Mouse (Mus musculus): ENCODE measurements around the gene Nav2. TPM values are rescaled to one million over a fixed set of nuclear protein-coding genes. Genes with fewer than 3 reads are reported as not detected.

The Nav2 gene
- polyA plus RNA-seq, 1 experiment from 2014 or later, result 28.1 TPM

DNA sequence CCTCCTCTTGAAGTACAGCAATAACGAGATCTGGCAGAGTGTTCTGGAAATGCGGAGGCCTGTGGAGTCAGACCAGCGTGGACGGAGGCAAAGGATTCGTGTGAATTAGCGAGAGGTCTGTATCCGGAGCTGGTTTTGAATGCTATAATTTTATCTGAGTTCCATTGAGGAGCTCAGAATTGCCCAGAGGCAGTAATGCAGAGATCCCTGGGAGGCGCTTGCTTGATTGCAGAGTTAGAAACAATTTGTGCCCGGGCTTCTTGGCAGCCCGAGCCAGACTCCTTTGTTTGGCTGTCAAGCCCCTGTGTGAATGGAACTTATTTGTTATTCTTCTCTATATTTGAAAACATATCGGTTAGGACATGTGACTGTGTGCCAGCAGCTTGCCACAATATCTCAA is 255.3 kb downstream of the Nav2 start:
- 63% methylated on average over 11 of the region's 11 CpGs for WGBS

DNA sequence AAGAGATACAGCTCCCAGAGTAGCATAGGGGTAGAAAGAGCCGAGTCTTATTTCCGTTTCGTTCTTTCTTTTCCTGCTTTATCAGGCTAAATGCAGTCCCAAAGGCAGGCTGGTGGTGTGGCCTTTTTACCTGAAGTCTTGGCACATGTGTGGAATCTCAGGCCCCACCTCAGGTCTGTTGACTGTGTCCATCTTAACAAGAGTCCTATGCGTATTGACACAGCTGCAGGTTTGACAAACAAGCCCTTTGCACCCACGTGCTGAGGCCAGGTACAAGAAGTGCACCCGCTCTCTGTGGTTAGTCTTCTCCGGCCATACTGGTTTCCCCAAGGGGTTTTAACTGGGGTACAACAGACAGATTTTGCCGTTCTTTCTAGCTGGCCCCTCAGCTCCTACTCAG is 256.4 kb downstream of the Nav2 start:
- Histone ChIP-seq H3K27ac (ENCODE audit: poor library complexity, severe bottlenecking) (no peak overlapping the region), H3K4me3 (no peak overlapping the region)
- 85% methylated on average over 8 of the region's 8 CpGs for WGBS

More for the DNA sequence above, 255.3 kb downstream of the Nav2 start:
- Histone ChIP-seq H3K27ac (ENCODE audit: poor library complexity, severe bottlenecking) (no peak overlapping the region), H3K9ac (no peak overlapping the region), H3K4me3 (no peak overlapping the region), H3K27me3 (replicated peaks) (no peaks in the 10 kb centered on the region), H3K4me2 (no peak overlapping the region), H3K9me3 (replicated peaks) (no peaks in the 10 kb centered on the region), H3K36me3 (no peaks in the 10 kb centered on the region), H3K4me1 (replicated peaks) (peaks cover 38% of the 10 kb centered on the region)
- no peak for ATAC-seq (ENCODE audit: insufficient number of reproducible peaks, low FRiP score)

GRCm38 (mm10) chr7:49172926-49173325 is 264.4 kb downstream of the Nav2 start:
- ATAC-seq (ENCODE audit: insufficient number of reproducible peaks, low FRiP score), result no peak
- no peak overlapping the region for H3K4me3 ChIP-seq
- H3K9me3 ChIP-seq (replicated peaks), result no peaks in the 10 kb centered on the region
- no peaks in the 10 kb centered on the region for H3K36me3 ChIP-seq
- no peak overlapping the region for H3K9ac ChIP-seq
- H3K27ac ChIP-seq (ENCODE audit: poor library complexity, severe bottlenecking), result no peak overlapping the region; the same call in 1 of the 2 replicates
- WGBS, result 55% methylated on average over 3 of the region's 3 CpGs
- no peak overlapping the region for H3K4me2 ChIP-seq
- peaks cover 38% of the 10 kb centered on the region for H3K4me1 ChIP-seq (replicated peaks)
- H3K27me3 ChIP-seq (replicated peaks), result no peaks in the 10 kb centered on the region

More for the DNA sequence above, 256.4 kb downstream of the Nav2 start:
- no peaks in the 10 kb centered on the region for H3K36me3 ChIP-seq
- H3K4me1 ChIP-seq (replicated peaks), result peaks cover 27% of the 10 kb centered on the region
- H3K27me3 ChIP-seq (replicated peaks), result no peaks in the 10 kb centered on the region
- ATAC-seq (ENCODE audit: insufficient number of reproducible peaks, low FRiP score), result no peak
- no peak overlapping the region for H3K4me2 ChIP-seq
- H3K9me3 ChIP-seq (replicated peaks), result no peaks in the 10 kb centered on the region
- H3K9ac ChIP-seq, result no peak overlapping the region

DNA sequence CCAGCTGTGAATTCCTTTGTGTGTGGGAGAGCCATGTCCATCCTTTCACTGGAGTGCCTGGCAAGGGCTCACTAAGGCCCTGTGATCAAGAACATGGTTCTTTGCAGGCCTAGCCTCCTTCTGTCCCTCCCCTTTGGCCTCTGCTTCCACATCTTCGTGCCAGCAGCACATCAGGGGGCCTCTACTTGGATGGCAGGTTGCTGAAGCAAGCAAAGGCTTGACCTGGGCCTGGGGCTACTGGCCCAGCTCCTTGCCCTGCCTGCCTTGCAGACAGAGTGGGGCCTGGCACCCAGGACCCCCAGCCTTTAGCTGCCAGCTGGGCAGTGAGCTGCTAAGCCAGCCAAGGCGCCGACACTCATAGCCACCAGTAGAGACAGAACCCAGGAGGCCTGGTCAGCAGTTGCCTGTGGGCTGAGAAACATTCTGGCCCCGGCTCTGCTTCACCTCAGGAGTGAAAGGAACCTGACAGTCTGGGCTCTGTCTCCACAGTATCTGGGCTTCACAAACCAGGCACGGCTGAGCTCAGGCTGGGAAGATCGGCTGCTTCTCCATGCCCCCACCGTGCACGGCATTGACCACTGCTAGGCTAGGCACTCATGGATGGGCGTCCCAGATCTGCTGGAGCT is 267.4 kb downstream of the Nav2 start:
- peak; percentile 12; the same call in 1 of the 2 replicates for ATAC-seq (ENCODE audit: insufficient number of reproducible peaks, low FRiP score)
- Histone ChIP-seq H3K4me2 (no peak overlapping the region), H3K4me1 (replicated peaks) (peaks cover 52% of the 10 kb centered on the region), H3K4me3 (no peak overlapping the region), H3K9me3 (replicated peaks) (no peaks in the 10 kb centered on the region), H3K27me3 (replicated peaks) (no peaks in the 10 kb centered on the region), H3K9ac (no peak overlapping the region), H3K36me3 (no peaks in the 10 kb centered on the region), H3K27ac (ENCODE audit: poor library complexity, severe bottlenecking) (peak overlapping the region; percentile 15; the same call in 1 of the 2 replicates)
- 70% methylated on average over 9 of the region's 9 CpGs for WGBS

DNA sequence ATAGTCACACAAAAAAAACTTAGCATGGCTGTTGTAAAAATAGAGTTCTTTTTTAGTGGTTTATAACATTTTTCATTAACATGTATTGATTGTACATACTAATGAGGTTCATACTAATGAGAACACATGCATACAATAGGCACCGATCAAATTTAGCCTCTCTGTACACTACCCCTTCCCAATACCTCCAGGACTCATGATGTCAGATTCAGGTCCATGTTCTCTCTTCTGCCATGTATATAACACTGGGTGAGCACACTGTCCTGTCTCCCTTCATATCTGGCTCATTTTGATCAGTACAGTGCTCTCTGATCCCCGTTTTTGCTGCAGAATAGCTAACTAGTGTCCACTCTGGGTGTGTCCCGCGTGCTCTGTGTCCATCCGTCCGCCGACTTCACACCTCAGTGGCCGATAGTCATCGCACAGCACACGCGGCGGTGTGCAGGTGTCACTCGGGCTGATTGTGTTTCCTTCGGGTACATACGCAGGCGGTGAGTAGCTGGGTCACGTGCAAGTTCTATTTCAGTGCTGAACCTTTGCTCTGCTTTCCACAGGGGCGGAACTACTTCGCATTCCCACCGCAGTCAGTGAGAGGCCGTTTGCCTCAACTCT is 268.2 kb downstream of the Nav2 start:
- Histone ChIP-seq H3K36me3 (no peaks in the 10 kb centered on the region), H3K27ac (ENCODE audit: poor library complexity, severe bottlenecking) (no peak overlapping the region), H3K4me2 (no peak overlapping the region), H3K27me3 (replicated peaks) (no peaks in the 10 kb centered on the region), H3K9ac (no peak overlapping the region), H3K4me1 (replicated peaks) (peaks cover 60% of the 10 kb centered on the region), H3K9me3 (replicated peaks) (no peaks in the 10 kb centered on the region), H3K4me3 (no peak overlapping the region)
- 68% methylated on average over 21 of the region's 21 CpGs for WGBS
- no peak for ATAC-seq (ENCODE audit: insufficient number of reproducible peaks, low FRiP score)

GRCm38 (mm10) chr7:49178217-49178616 is 269.7 kb downstream of the Nav2 start:
- Histone ChIP-seq H3K27ac (ENCODE audit: poor library complexity, severe bottlenecking) (no peak overlapping the region), H3K9ac (no peak overlapping the region)
- WGBS, result 46% methylated on average over 4 of the region's 4 CpGs

DNA sequence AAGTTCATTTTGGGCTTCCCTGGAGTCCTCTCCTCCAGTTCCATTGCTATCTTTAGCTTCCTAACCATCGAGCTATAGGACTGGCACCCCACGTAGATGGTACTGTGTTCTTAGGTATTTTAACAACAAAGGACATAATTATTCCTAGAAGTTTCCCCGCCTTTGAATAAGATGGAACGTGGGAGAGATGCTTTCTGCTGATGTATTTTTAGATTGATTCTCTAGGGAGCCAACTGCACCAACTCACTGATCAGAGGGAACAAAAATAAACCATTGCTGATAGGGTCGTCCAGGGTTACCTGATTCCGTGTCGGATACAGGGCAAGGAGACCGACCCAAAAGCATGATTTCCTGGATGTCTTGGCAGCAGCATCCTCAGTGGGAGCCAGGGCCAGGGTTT is 272.5 kb downstream of the Nav2 start:
- H3K36me3 ChIP-seq, result no peaks in the 10 kb centered on the region
- H3K27ac ChIP-seq (ENCODE audit: poor library complexity, severe bottlenecking), result no peak overlapping the region

More at GRCm38 (mm10) chr7:49178217-49178616, 269.7 kb downstream of the Nav2 start:
- no peaks in the 10 kb centered on the region for H3K36me3 ChIP-seq
- no peak overlapping the region for H3K4me3 ChIP-seq
- H3K4me1 ChIP-seq (replicated peaks), result peaks cover 59% of the 10 kb centered on the region
- ATAC-seq (ENCODE audit: insufficient number of reproducible peaks, low FRiP score), result peak; percentile 34; the same call in 1 of the 2 replicates
- H3K9me3 ChIP-seq (replicated peaks), result no peaks in the 10 kb centered on the region
- no peaks in the 10 kb centered on the region for H3K27me3 ChIP-seq (replicated peaks)
- no peak overlapping the region for H3K4me2 ChIP-seq

GRCm38 (mm10) chr7:49182427-49182826 is 273.9 kb downstream of the Nav2 start:
- no peak overlapping the region for H3K4me2 ChIP-seq
- no peak overlapping the region for H3K9ac ChIP-seq
- peaks cover 46% of the 10 kb centered on the region for H3K4me1 ChIP-seq (replicated peaks)
- no peaks in the 10 kb centered on the region for H3K27me3 ChIP-seq (replicated peaks)
- no peaks in the 10 kb centered on the region for H3K36me3 ChIP-seq
- no peak overlapping the region for H3K4me3 ChIP-seq
- H3K9me3 ChIP-seq (replicated peaks), result no peaks in the 10 kb centered on the region
- WGBS, result 78% methylated on average over 5 of the region's 5 CpGs
- H3K27ac ChIP-seq (ENCODE audit: poor library complexity, severe bottlenecking), result no peak overlapping the region
- no peak for ATAC-seq (ENCODE audit: insufficient number of reproducible peaks, low FRiP score)

More for the DNA sequence above, 272.5 kb downstream of the Nav2 start:
- WGBS, result 48% methylated on average over 8 of the region's 8 CpGs
- Histone ChIP-seq H3K4me2 (no peak overlapping the region), H3K4me1 (replicated peaks) (peaks cover 52% of the 10 kb centered on the region), H3K9ac (no peak overlapping the region), H3K4me3 (no peak overlapping the region), H3K9me3 (replicated peaks) (no peaks in the 10 kb centered on the region), H3K27me3 (replicated peaks) (no peaks in the 10 kb centered on the region)
- no peak for ATAC-seq (ENCODE audit: insufficient number of reproducible peaks, low FRiP score)

DNA sequence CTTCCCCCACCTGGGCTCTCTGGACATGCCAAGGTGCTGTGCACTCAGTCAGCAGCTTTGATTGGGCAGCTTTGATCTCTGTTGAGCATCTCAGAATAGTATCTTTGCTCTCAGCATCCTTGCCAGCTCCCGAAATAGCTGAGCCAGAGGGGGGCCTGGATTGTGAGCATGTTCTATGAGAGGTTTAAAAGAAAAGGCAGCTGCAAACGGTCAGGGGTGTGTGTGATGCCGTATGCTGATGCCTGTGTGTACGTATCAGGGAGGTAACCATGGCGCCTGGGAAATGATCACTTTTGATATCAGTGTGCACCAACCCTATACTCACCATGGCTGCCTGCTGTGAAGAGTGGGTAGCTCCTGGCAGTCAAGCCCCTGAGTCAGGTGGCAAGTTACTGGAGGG is 275.2 kb downstream of the Nav2 start:
- no peak overlapping the region for H3K4me2 ChIP-seq
- H3K27me3 ChIP-seq (replicated peaks), result no peaks in the 10 kb centered on the region
- no peaks in the 10 kb centered on the region for H3K36me3 ChIP-seq
- H3K9me3 ChIP-seq (replicated peaks), result no peaks in the 10 kb centered on the region
- ATAC-seq (ENCODE audit: insufficient number of reproducible peaks, low FRiP score), result no peak
- H3K4me3 ChIP-seq, result no peak overlapping the region
- H3K4me1 ChIP-seq (replicated peaks), result peaks cover 33% of the 10 kb centered on the region
- 41% methylated on average over 5 of the region's 5 CpGs for WGBS
- no peak overlapping the region for H3K9ac ChIP-seq
- H3K27ac ChIP-seq (ENCODE audit: poor library complexity, severe bottlenecking), result no peak overlapping the region

- H3K9me3 ChIP-seq (replicated peaks), result no peaks in the 10 kb centered on the region
- H3K36me3 ChIP-seq, result no peaks in the 10 kb centered on the region
- no peak overlapping the region for H3K4me2 ChIP-seq
- no peak for ATAC-seq (ENCODE audit: insufficient number of reproducible peaks, low FRiP score)
- 64% methylated on average over 5 of the region's 5 CpGs for WGBS
- H3K4me1 ChIP-seq (replicated peaks), result peaks cover 32% of the 10 kb centered on the region
- H3K4me3 ChIP-seq, result no peak overlapping the region
- H3K9ac ChIP-seq, result no peak overlapping the region
- no peaks in the 10 kb centered on the region for H3K27me3 ChIP-seq (replicated peaks)
- H3K27ac ChIP-seq (ENCODE audit: poor library complexity, severe bottlenecking), result no peak overlapping the region
Observed at GRCm38 (mm10) chr7:49185991-49186390, 277.5 kb downstream of the Nav2 start.

DNA sequence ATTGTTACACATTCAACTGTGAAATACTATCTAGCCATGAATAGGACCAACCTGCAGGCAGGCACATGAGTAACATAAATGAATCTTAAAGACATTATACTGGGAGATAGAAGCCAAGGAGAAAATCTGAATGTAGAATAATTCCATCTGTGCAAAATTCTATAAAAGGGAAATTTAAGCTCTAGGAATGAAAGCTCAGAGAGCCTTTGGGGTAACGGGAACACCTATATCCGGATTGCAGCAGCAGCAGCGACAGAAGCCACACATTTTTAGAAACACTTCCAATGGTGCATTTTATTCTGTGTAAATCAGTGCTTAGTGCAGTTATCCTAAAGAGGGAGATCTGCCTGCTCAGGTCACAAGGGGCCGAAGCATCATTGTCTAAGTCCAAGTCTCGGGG is 280.8 kb downstream of the Nav2 start:
- no peaks in the 10 kb centered on the region for H3K27me3 ChIP-seq (replicated peaks)
- no peaks in the 10 kb centered on the region for H3K9me3 ChIP-seq (replicated peaks)
- H3K4me1 ChIP-seq (replicated peaks), result peaks cover 32% of the 10 kb centered on the region
- H3K9ac ChIP-seq, result no peak overlapping the region
- H3K27ac ChIP-seq (ENCODE audit: poor library complexity, severe bottlenecking), result no peak overlapping the region
- no peak for ATAC-seq (ENCODE audit: insufficient number of reproducible peaks, low FRiP score)
- no peak overlapping the region for H3K4me2 ChIP-seq
- no peak overlapping the region for H3K4me3 ChIP-seq
- H3K36me3 ChIP-seq, result no peaks in the 10 kb centered on the region
- WGBS, result 79% methylated on average over 5 of the region's 5 CpGs
